8 mouse cellular contexts compared by ENCODE assay signal in genomic region chr7:80216566-80216965, GRCm38 (mm10). TPM values are rescaled to one million over a fixed set of nuclear protein-coding genes. Genes with fewer than 3 reads are reported as not detected.
DNase-seq lines count a peak whose midpoint lies in the region; ATAC-seq and TF ChIP-seq lines count a peak whose summit lies in the region.

No protein-coding gene starts in this region.

- DNase-seq in forebrain, postnatal 0 days: peak; percentile 57
- DNase-seq in forebrain, embryonic 11.5 days (ENCODE audit: low spot score): no peak
- no peak for DNase-seq in midbrain, embryonic 14.5 days
- no peak for DNase-seq in midbrain, embryonic 11.5 days (ENCODE audit: low spot score, missing footprints)
- DNase-seq in lung, postnatal 14 days: peak; percentile 53
- no peak for DNase-seq in thymus, postnatal 14 days

- peak; percentile 21; the same call in 1 of the 2 replicates for TF ChIP-seq CTCF in forebrain, postnatal 0 days (IDR thresholded peaks at IDR 0.05; ENCODE audit: low read depth)

- no peak overlapping the region for H3K4me3 ChIP-seq in forebrain, postnatal 0 days (ENCODE audit: low read depth, low read length)
- no peak overlapping the region for H3K4me3 ChIP-seq in forebrain, embryonic 11.5 days (ENCODE audit: low read depth, low read length)
- no peak overlapping the region for H3K4me3 ChIP-seq in midbrain, embryonic 14.5 days (replicated peaks; ENCODE audit: low read depth, low read length)
- no peak overlapping the region for H3K4me3 ChIP-seq in midbrain, embryonic 11.5 days (ENCODE audit: low read depth, low read length)
- H3K4me3 ChIP-seq in hindbrain, embryonic 12.5 days: no peak overlapping the region

- H3K9ac ChIP-seq in forebrain, postnatal 0 days: no peak overlapping the region
- no peak overlapping the region for H3K9ac ChIP-seq in forebrain, embryonic 11.5 days (ENCODE audit: low read length)
- H3K9ac ChIP-seq in midbrain, embryonic 14.5 days (replicated peaks; ENCODE audit: low read length): no peak overlapping the region
- H3K9ac ChIP-seq in midbrain, embryonic 11.5 days (ENCODE audit: low read length): no peak overlapping the region
- peak overlapping the region; percentile 23; the same call in 1 of the 2 replicates for H3K9ac ChIP-seq in hindbrain, embryonic 12.5 days

- no peaks in the 10 kb centered on the region for H3K27me3 ChIP-seq in forebrain, postnatal 0 days (ENCODE audit: insufficient read depth, low read length)
- no peaks in the 10 kb centered on the region for H3K27me3 ChIP-seq in forebrain, embryonic 11.5 days (ENCODE audit: control insufficient read depth, insufficient read depth, low read length)
- no peaks in the 10 kb centered on the region for H3K27me3 ChIP-seq in midbrain, embryonic 14.5 days (ENCODE audit: control insufficient read depth, insufficient read depth, low read length)
- H3K27me3 ChIP-seq in midbrain, embryonic 11.5 days (ENCODE audit: control insufficient read depth, insufficient read depth, low read length): no peaks in the 10 kb centered on the region
- no peaks in the 10 kb centered on the region for H3K27me3 ChIP-seq in hindbrain, embryonic 12.5 days

- H3K4me2 ChIP-seq in forebrain, postnatal 0 days (ENCODE audit: low read depth): no peak overlapping the region
- no peak overlapping the region for H3K4me2 ChIP-seq in forebrain, embryonic 11.5 days (ENCODE audit: low read depth, low read length, severe bottlenecking)
- H3K4me2 ChIP-seq in midbrain, embryonic 14.5 days (ENCODE audit: low read length): no peak overlapping the region
- no peak overlapping the region for H3K4me2 ChIP-seq in midbrain, embryonic 11.5 days
- H3K4me2 ChIP-seq in hindbrain, embryonic 12.5 days (replicated peaks): no peak overlapping the region

- no peaks in the 10 kb centered on the region for H3K4me1 ChIP-seq in forebrain, postnatal 0 days (ENCODE audit: insufficient read depth)
- H3K4me1 ChIP-seq in forebrain, embryonic 11.5 days (replicated peaks; ENCODE audit: control insufficient read depth, insufficient read depth, low read length): no peaks in the 10 kb centered on the region
- H3K4me1 ChIP-seq in midbrain, embryonic 14.5 days (ENCODE audit: control insufficient read depth, insufficient read depth, low read length): peaks cover 3% of the 10 kb centered on the region; the same call in 1 of the 2 replicates
- H3K4me1 ChIP-seq in midbrain, embryonic 11.5 days (ENCODE audit: control insufficient read depth, insufficient read depth, low read length): no peaks in the 10 kb centered on the region
- peaks cover 4% of the 10 kb centered on the region; the same call in 1 of the 2 replicates for H3K4me1 ChIP-seq in hindbrain, embryonic 12.5 days

- no peaks in the 10 kb centered on the region for H3K9me3 ChIP-seq in forebrain, postnatal 0 days (ENCODE audit: low read length)
- H3K9me3 ChIP-seq in forebrain, embryonic 11.5 days (ENCODE audit: control insufficient read depth, low read length): no peaks in the 10 kb centered on the region
- no peaks in the 10 kb centered on the region for H3K9me3 ChIP-seq in midbrain, embryonic 14.5 days (ENCODE audit: control insufficient read depth, low read length)
- H3K9me3 ChIP-seq in midbrain, embryonic 11.5 days (ENCODE audit: control insufficient read depth, low read length): no peaks in the 10 kb centered on the region
- no peaks in the 10 kb centered on the region for H3K9me3 ChIP-seq in hindbrain, embryonic 12.5 days (replicated peaks)

- no peak overlapping the region for H3K27ac ChIP-seq in forebrain, postnatal 0 days (ENCODE audit: low read depth, low read length)
- H3K27ac ChIP-seq in forebrain, embryonic 11.5 days (ENCODE audit: low read depth, low read length): no peak overlapping the region
- no peak overlapping the region for H3K27ac ChIP-seq in midbrain, embryonic 14.5 days (replicated peaks; ENCODE audit: low read depth, low read length)
- no peak overlapping the region for H3K27ac ChIP-seq in midbrain, embryonic 11.5 days (ENCODE audit: low read depth, low read length)
- H3K27ac ChIP-seq in hindbrain, embryonic 12.5 days: no peak overlapping the region

- 69% methylated on average over 8 of the region's 8 CpGs for WGBS in forebrain, postnatal 0 days
- WGBS in forebrain, embryonic 11.5 days: 83% methylated on average over 8 of the region's 8 CpGs
- WGBS in midbrain, embryonic 14.5 days: 73% methylated on average over 8 of the region's 8 CpGs
- 84% methylated on average over 8 of the region's 8 CpGs for WGBS in midbrain, embryonic 11.5 days
- WGBS in hindbrain, embryonic 12.5 days: 70% methylated on average over 8 of the region's 8 CpGs

- H3K36me3 ChIP-seq in forebrain, postnatal 0 days (ENCODE audit: insufficient read depth): peaks cover 68% of the 10 kb centered on the region
- H3K36me3 ChIP-seq in forebrain, embryonic 11.5 days (ENCODE audit: control insufficient read depth, insufficient read depth, low read length): peaks cover 22% of the 10 kb centered on the region
- peaks cover 70% of the 10 kb centered on the region for H3K36me3 ChIP-seq in midbrain, embryonic 14.5 days (ENCODE audit: control insufficient read depth, insufficient read depth, low read length)
- H3K36me3 ChIP-seq in midbrain, embryonic 11.5 days (ENCODE audit: control insufficient read depth, insufficient read depth, low read length): peaks cover 17% of the 10 kb centered on the region
- peaks cover 67% of the 10 kb centered on the region for H3K36me3 ChIP-seq in hindbrain, embryonic 12.5 days

- ATAC-seq in forebrain, postnatal 0 days: peak; percentile 61
- no peak for ATAC-seq in forebrain, embryonic 11.5 days (replicated peaks; ENCODE audit: low FRiP score)
- peak; percentile 2; the same call in 1 of the 2 replicates for ATAC-seq in midbrain, embryonic 14.5 days (ENCODE audit: low FRiP score, low TSS enrichment)
- ATAC-seq in midbrain, embryonic 11.5 days (ENCODE audit: low FRiP score): no peak
- ATAC-seq in hindbrain, embryonic 12.5 days (ENCODE audit: low FRiP score): peak; percentile 39; the same call in 1 of the 2 replicates
- ATAC-seq in erythroid progenitor cell, adult 5-6 weeks (replicated peaks; ENCODE audit: low FRiP score, poor library complexity, severe bottlenecking): no peak

RNA-seq across cellular contexts. Expression of gene Cib1, which starts 16.0 kb away (rescaled TPM):
- total RNA-seq in forebrain, postnatal 0 days (2014; rRNA removed): 11.3 and 16.4 TPM in 2 replicates
- polyA plus RNA-seq in forebrain, postnatal 0 days (2015; fragmentation: Nextera tagmentation; extraction: Ambion mirVana): 29.0 and 29.3 TPM in 2 replicates
- polyA plus RNA-seq in forebrain, embryonic 11.5 days (2014; fragmentation: Nextera tagmentation; extraction: Ambion mirVana): 51.4 and 58.1 TPM in 2 replicates
- polyA plus RNA-seq in midbrain, embryonic 14.5 days (2014; fragmentation: Nextera tagmentation; extraction: Ambion mirVana): 24.2 and 26.7 TPM in 2 replicates
- 49.8 and 55.0 TPM in 2 replicates for polyA plus RNA-seq in midbrain, embryonic 11.5 days (2014; fragmentation: Nextera tagmentation; extraction: Ambion mirVana)
- 37.5 and 40.5 TPM in 2 replicates for polyA plus RNA-seq in hindbrain, embryonic 12.5 days (2016; fragmentation: Nextera tagmentation; extraction: Ambion mirVana)
- 69.2 and 73.8 TPM in 2 replicates for total RNA-seq in erythroid progenitor cell, adult 5-6 weeks (2015; ENCODE audit: low replicate concordance)
- 70.2 and 70.4 TPM in 2 replicates for total RNA-seq in erythroid progenitor cell, adult 5-6 weeks (2017; ENCODE audit: low replicate concordance)

RNA-seq across cellular contexts. Expression of gene Gdpgp1, which starts 16.1 kb away (rescaled TPM):
- total RNA-seq in forebrain, postnatal 0 days (2014; rRNA removed): 4.1 and 5.8 TPM in 2 replicates
- 1.3 and 2.6 TPM in 2 replicates for polyA plus RNA-seq in forebrain, postnatal 0 days (2015; fragmentation: Nextera tagmentation; extraction: Ambion mirVana)
- 5.3 and 5.7 TPM in 2 replicates for polyA plus RNA-seq in forebrain, embryonic 11.5 days (2014; fragmentation: Nextera tagmentation; extraction: Ambion mirVana)
- polyA plus RNA-seq in midbrain, embryonic 14.5 days (2014; fragmentation: Nextera tagmentation; extraction: Ambion mirVana): 4.0 TPM in 2 replicates
- 3.8 and 4.5 TPM in 2 replicates for polyA plus RNA-seq in midbrain, embryonic 11.5 days (2014; fragmentation: Nextera tagmentation; extraction: Ambion mirVana)
- 4.6 and 4.9 TPM in 2 replicates for polyA plus RNA-seq in hindbrain, embryonic 12.5 days (2016; fragmentation: Nextera tagmentation; extraction: Ambion mirVana)
- total RNA-seq in erythroid progenitor cell, adult 5-6 weeks (2015; ENCODE audit: low replicate concordance): 1.3 and 5.4 TPM in 2 replicates
- total RNA-seq in erythroid progenitor cell, adult 5-6 weeks (2017; ENCODE audit: low replicate concordance): 0.08 and 0.64 TPM in 2 replicates

RNA-seq across cellular contexts. Expression of gene Ttll13, which starts 29.6 kb away (rescaled TPM):
- 0.48 and 2.0 TPM in 2 replicates for total RNA-seq in forebrain, postnatal 0 days (2014; rRNA removed)
- 1.4 and 1.5 TPM in 2 replicates for polyA plus RNA-seq in forebrain, postnatal 0 days (2015; fragmentation: Nextera tagmentation; extraction: Ambion mirVana)
- 1.2 and 1.5 TPM in 2 replicates for polyA plus RNA-seq in forebrain, embryonic 11.5 days (2014; fragmentation: Nextera tagmentation; extraction: Ambion mirVana)
- polyA plus RNA-seq in midbrain, embryonic 14.5 days (2014; fragmentation: Nextera tagmentation; extraction: Ambion mirVana): 1.2 and 2.2 TPM in 2 replicates
- polyA plus RNA-seq in midbrain, embryonic 11.5 days (2014; fragmentation: Nextera tagmentation; extraction: Ambion mirVana): 0.53 and 0.91 TPM in 2 replicates
- 2.0 and 2.7 TPM in 2 replicates for polyA plus RNA-seq in hindbrain, embryonic 12.5 days (2016; fragmentation: Nextera tagmentation; extraction: Ambion mirVana)
- 2.9 TPM in 1 of 2 replicates, not detected in the other for total RNA-seq in erythroid progenitor cell, adult 5-6 weeks (2015; ENCODE audit: low replicate concordance)
- not detected in 2 replicates for total RNA-seq in erythroid progenitor cell, adult 5-6 weeks (2017; ENCODE audit: low replicate concordance)

RNA-seq across cellular contexts. Expression of gene Sema4b, which starts 29.9 kb away (rescaled TPM):
- 24.5 and 35.6 TPM in 2 replicates for total RNA-seq in forebrain, postnatal 0 days (2014; rRNA removed)
- 17.0 and 22.4 TPM in 2 replicates for polyA plus RNA-seq in forebrain, postnatal 0 days (2015; fragmentation: Nextera tagmentation; extraction: Ambion mirVana)
- 15.7 and 17.3 TPM in 2 replicates for polyA plus RNA-seq in forebrain, embryonic 11.5 days (2014; fragmentation: Nextera tagmentation; extraction: Ambion mirVana)
- 19.8 and 21.9 TPM in 2 replicates for polyA plus RNA-seq in midbrain, embryonic 14.5 days (2014; fragmentation: Nextera tagmentation; extraction: Ambion mirVana)
- polyA plus RNA-seq in midbrain, embryonic 11.5 days (2014; fragmentation: Nextera tagmentation; extraction: Ambion mirVana): 9.6 and 10.5 TPM in 2 replicates
- 20.9 and 21.1 TPM in 2 replicates for polyA plus RNA-seq in hindbrain, embryonic 12.5 days (2016; fragmentation: Nextera tagmentation; extraction: Ambion mirVana)
- total RNA-seq in erythroid progenitor cell, adult 5-6 weeks (2015; ENCODE audit: low replicate concordance): 106 and 122 TPM in 2 replicates
- total RNA-seq in erythroid progenitor cell, adult 5-6 weeks (2017; ENCODE audit: low replicate concordance): 105 and 126 TPM in 2 replicates

RNA-seq across cellular contexts. Expression of gene Ngrn, which starts 44.4 kb away (rescaled TPM):
- 67.2 and 74.9 TPM in 2 replicates for total RNA-seq in forebrain, postnatal 0 days (2014; rRNA removed)
- polyA plus RNA-seq in forebrain, postnatal 0 days (2015; fragmentation: Nextera tagmentation; extraction: Ambion mirVana): 71.4 and 72.0 TPM in 2 replicates
- polyA plus RNA-seq in forebrain, embryonic 11.5 days (2014; fragmentation: Nextera tagmentation; extraction: Ambion mirVana): 50.4 and 53.8 TPM in 2 replicates
- polyA plus RNA-seq in midbrain, embryonic 14.5 days (2014; fragmentation: Nextera tagmentation; extraction: Ambion mirVana): 67.3 and 70.8 TPM in 2 replicates
- polyA plus RNA-seq in midbrain, embryonic 11.5 days (2014; fragmentation: Nextera tagmentation; extraction: Ambion mirVana): 53.1 and 53.2 TPM in 2 replicates
- 55.0 and 55.1 TPM in 2 replicates for polyA plus RNA-seq in hindbrain, embryonic 12.5 days (2016; fragmentation: Nextera tagmentation; extraction: Ambion mirVana)
- 28.8 and 31.9 TPM in 2 replicates for total RNA-seq in erythroid progenitor cell, adult 5-6 weeks (2015; ENCODE audit: low replicate concordance)
- total RNA-seq in erythroid progenitor cell, adult 5-6 weeks (2017; ENCODE audit: low replicate concordance): 10.1 and 18.8 TPM in 2 replicates

Comparison
In these comparisons a context has a peak if more than half of its experiments do, and no peak if none do; other contexts are left out.
1. ATAC-seq: peak in forebrain, postnatal 0 days (single experiment), midbrain, embryonic 14.5 days (single experiment) and hindbrain, embryonic 12.5 days (single experiment); none in forebrain, embryonic 11.5 days (single experiment), midbrain, embryonic 11.5 days (single experiment) and erythroid progenitor cell, adult 5-6 weeks (single experiment).
2. DNase-seq: peak in forebrain, postnatal 0 days (single experiment) and lung, postnatal 14 days (single experiment); none in forebrain, embryonic 11.5 days (single experiment), midbrain, embryonic 14.5 days (single experiment), midbrain, embryonic 11.5 days (single experiment) and thymus, postnatal 14 days (single experiment).